Mouse (Mus musculus) ES-Bruce4 (cell line): ENCODE data around the gene Snx10.

Experiments
- CTCF ChIP-seq: IDR thresholded peaks from one replicate; pipeline ENCODE4 v1.8.1; 2011; ENCODE audit warnings: low read depth, low read length
- EP300 ChIP-seq: IDR thresholded peaks from 2 replicates; pipeline ENCODE4 v1.6.1; 2011; ENCODE audit warnings: low read depth, low read length; ENCODE audit not compliant: insufficient read depth
- POLR2A ChIP-seq: IDR thresholded peaks from one replicate; pipeline ENCODE4 v1.8.1; 2011; ENCODE audit warnings: low read length; ENCODE audit not compliant: insufficient read depth

DNA sequence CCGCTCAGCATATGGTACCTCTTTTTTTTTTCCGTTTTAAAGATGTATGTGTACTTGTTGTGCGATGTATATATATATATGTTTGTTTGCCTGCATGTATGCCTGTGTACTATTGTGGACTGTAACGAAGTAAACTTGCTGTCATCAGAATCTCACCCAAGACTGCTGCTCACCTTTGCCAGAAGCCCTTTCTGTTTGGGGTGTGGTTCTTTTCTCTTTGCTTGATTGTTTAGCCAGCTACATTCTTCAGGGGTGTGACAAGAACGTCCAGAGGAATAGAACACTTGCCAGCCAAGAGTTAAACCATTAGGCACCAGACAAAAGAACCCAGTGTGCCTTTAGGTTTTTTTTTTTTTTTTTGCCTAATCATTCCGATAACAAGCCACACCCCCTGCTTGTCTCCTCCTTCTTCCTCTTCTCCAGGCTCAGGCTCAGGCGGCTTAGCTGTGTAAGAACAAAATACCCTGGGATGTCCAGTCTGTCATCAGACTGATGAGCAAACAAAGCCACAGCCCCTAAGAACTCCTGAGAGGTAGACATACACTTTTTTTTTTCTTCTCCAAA, 20.5 kb downstream of the Snx10 start:
- TF ChIP-seq POLR2A (no peak), CTCF (no peak), EP300 (no peak)
